Mouse (Mus musculus) adrenal gland, postnatal 36 days (tissue): ENCODE measurements around the gene Cdpf1. TPM values are rescaled to one million over a fixed set of nuclear protein-coding genes. Genes with fewer than 3 reads are reported as not detected.

Source experiments
- DNase-seq, 2 experiments: peaks; one replicate each; pipeline ENCODE4 v3.0.0; 2021; ENCODE audit warnings: mixed read lengths in 1 of 2
- long read RNA-seq, 2 experiments: library from polyadenylated mRNA; stranded (forward); transcript quantifications; one replicate each; pipeline ENCODE4 v2.0.0; 2021; ENCODE audit warnings: borderline sequencing depth in 2 of 2
- total RNA-seq, 2 experiments: library from RNA; stranded (reverse); gene quantifications; 2 replicates each; pipeline ENCODE4 v1.2.3; 2021

Gene Cdpf1
- total RNA-seq = 10 to 100 TPM; 15.3 to 27.0 TPM
- long read RNA-seq, experiment 1, transcript Cdpf1-205 (4 exons, 566 nt) = minor isoform, 9 of 24 reads
- long read RNA-seq, experiment 1, transcript Cdpf1-201 (5 exons, 997 nt) = major isoform, 11 of 24 reads
- long read RNA-seq, experiment 1, partial matches to known transcripts = 1 of 24 reads
- long read RNA-seq, experiment 1, other reads (novel, unspliced or antisense) = 2 of 24 reads
- long read RNA-seq, experiment 2, transcript Cdpf1-201 (5 exons, 997 nt) = major isoform, 5 of 13 reads
- long read RNA-seq, experiment 2, partial matches to known transcripts = 1 of 13 reads
- long read RNA-seq, experiment 2, other reads (novel, unspliced or antisense) = 3 of 13 reads

DNA sequence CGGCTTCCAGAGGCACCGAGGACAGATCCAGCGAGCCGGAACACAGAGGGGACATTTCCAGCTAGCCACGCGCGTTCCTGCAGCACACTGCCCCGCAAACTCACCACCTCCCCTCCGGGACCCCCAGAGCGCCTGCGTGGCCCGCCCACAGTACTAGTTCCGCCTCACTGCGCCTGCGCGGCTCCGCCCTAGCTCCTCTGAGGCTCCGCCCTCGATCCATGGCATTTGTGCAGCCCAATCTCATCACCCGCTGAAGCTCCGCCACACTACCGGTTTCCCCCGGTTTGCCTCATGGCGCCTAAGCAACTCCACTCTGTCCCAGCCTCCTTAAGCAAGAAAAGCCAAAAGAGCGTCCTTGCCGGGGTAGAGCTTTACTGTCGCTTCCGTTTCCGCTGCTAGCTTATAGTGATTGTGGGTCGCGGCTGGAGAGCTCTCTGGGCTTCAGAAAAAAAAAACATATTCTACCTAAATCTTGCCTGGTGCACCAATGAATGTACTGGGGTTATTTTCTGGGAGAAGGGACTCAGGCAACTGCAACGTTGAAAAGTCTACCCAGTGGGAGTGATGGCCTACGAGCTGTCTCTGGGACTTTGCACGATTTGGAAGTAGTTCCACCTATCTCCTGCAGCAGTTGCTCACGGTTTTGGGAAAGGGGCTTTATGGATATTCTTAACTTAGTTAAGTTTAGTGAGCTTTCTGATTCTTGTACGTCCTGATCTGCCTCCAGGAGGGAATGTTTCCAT is at the start of gene Cdpf1:
Cdpf1 (minus strand) TSS at position 163 of the 743 bp plus-strand sequence.
- peak; percentile 99 to 100 for DNase-seq

DNA sequence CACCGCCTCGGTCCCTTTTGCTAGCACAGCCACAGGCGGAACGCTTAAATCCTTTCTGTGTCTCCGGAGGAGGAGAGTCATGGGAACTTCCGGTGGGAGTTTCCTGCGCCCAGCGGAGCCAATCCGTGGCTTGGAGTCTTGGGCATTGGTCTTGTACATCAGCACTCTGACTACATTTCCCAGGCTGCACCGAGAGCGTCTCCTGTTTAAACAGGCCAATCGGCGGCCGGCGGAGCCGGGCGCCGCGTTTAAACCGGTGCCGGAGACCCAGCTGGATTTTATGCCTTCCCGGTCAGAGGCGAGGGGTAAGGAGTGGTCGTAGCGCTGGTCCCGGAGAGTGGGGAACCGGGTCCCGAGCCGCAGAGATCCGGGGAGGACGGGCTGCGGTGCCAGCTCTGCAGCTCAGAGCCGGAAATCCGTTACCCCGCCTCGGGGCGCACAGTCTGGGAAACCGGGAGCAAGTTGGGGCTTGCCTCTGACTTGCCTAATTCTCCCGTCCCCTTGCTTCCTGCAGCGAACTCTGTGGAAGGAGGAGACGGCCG is 48.1 kb upstream of the Cdpf1 start, which contains the start of gene Gtse1:
Gtse1 (plus strand) TSS at position 256 of the 542 bp plus-strand sequence.
- peak; percentile 94 to 95 for DNase-seq

DNA sequence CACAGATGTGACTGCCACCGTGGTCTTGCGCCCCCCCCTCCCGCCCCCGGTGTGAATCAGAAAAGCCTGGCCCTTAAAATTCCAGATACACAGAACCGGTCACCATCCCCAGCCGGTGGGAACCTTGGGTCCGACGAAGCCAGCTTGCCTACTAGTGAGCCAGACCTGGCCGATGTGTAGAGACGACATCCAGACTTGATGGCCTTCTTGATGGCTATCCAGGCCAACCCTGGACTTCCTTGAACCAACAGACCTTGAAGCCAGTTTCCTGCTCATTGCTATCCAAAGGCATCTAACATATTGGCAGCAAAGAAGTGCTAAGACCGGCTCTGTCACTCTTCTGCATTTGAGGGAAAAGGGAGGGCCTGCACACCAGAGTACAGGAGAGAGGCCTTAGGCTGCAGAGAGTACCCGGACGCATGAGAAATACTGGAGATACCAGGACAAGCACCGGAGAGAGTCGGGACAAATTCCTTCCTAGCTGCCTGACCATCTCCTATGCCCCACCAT is 47.5 kb upstream of the Cdpf1 start:
- DNase-seq = peak in 1 of 2 experiments; percentile 12

DNA sequence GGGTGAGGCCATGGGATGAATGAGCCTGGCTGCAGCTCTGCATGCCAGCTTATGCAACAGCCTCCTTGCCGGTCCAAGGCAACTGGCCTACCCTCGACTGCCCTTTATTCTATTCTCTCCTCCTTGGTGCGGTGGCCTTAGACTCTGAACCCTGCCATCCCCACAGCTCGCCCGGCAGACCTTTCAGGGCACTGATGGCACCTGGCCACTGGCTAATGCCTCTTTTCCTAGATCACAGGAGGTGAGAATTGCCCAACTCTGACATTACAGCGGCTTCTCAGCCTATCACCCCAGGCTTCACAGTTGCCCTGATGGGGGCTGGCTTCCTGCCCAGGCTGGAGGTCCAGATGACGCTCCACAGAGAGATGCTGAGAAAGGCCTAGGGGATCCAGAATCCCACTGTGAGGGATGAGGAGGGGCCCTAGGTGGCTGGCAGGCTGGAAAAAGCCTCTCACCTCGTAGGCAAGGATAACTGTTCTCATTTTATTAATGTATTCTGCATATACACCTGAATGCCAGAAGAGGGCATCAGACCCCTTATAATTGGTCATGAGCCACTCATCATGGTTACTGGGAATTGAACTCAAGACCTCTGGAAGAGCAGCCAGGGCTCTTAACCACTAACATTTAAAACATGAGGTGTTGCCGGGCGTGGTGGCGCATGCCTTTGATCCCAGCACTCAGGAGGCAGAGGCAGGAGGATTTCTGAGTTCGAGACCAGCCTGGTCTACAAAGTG is 40.3 kb upstream of the Cdpf1 start:
- DNase-seq = no peak

DNA sequence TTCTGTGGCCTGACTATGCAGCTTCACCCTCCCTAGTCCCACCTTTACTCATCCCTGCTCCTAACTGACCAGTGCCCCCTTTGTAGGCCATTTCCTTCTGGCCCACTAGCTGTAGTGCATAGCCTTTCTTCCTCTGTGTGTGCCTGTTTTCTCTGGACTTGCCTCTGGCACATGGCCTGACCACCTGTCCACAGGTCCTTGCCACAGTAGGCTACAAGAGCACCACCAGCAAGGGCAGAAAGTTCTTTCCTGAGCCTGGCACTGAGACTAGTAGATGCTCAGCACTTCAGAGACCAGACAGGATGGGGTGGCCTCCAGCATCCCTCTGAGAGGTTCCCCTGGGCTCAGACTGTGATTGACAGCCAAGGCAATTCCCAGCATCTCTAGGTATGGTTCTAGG is 33.6 kb upstream of the Cdpf1 start:
- DNase-seq = no peak

DNA sequence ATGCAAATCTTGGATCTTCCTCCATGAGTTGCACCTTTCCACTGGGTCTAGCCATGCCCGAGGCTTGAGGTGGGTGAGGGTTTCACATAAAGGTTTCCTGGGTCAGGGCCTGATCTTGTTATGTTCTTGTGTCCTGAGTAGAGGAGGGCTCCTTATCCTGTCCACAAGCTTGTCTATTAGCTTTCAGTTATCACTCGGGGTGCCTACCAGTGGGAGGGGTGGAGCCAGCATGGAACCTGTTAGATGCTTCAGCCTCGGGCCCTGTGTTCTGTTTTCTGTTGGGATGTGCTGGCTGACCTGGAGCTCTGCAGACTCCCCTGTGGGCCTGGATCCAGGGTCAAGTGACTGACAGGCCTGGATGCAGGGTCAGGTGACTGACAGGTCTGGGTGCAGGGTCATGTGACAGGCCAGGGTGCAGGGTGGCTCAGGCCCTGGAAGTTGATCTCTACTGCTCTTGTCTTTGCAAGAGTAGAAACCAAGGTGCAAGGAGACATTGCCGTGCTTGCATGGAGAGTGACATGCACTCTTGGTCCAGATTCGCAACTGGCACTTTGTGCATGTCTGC is 30.4 kb upstream of the Cdpf1 start:
- DNase-seq = no peak

DNA sequence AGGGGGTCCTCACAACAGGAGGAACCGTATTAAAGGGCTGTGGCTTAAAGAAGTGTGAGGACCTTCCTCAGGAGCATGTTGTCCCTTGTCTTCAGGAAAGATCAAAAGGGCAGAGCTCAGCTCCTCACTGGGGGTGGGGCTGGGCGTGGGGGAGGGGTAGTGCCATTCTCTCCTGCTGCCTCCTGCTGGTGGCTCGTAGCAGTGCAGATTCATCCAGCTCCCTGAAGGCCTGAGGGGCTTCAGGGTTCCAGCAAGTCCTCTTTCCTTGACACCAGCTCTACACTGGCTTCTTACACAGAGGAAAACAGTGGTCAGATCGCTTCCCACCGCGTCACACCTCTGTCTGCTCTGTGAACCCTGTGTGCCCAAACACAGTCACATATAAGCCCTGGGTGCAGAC is 29.5 kb upstream of the Cdpf1 start:
- peak in 1 of 2 experiments; percentile 22 for DNase-seq

DNA sequence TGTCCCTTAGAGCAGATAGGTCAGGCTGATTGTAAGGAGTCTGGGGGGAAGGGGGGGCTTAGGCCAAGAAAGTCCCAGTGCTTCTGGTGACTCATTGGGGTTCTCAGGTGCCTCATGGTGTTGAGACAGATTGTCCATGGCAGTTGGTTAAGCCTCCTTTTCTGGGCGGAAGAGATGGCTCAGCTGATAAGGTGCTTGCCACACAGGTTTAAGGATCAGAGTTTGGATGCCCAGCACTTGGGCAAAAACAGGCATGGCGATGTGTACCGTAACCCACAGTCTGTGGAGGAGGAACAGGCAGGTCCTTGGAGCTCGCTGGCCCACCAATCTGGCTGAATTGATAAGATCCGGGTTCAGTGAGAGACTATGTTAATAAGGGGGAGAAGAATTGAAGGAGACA is 25.4 kb upstream of the Cdpf1 start:
- DNase-seq = no peak

DNA sequence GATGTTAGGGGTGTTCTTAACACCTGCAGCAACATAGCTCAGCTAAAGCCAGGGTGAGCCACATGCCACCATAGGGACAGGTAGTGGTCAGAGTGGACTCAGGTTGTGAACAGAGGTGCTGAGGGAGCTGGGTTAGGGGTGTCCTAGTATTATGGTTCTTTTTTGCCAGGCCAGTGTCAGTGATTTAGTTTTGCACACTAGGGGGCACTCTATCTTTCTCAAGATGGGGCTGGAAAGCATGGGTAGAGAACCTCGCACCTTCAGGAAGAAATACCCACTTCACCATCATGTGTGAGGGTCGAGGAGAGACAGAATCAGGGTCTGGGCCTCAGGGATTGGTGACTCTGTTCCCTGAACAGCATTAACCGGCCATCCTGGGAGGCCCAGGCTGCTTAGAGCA is 23.8 kb upstream of the Cdpf1 start:
- DNase-seq = no peak

DNA sequence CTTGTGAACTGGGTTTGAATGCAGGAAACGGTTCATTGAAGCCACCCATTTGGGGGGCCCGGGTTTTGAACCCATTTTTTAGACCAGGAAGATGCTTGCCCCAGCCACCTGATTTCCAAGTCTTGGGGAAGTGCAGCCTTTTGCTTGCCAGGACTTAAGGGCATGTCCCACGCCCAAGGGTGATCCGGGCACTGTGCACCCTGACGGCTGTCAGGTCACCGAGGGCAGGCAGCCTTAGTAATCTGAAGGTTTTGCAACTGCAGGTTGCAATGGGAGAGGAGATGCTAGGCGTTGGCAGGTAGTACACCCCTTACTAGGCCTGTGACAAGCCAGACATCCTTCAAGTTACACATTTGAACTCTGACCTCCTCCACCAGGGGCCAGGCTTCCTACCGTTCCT is 21.1 kb upstream of the Cdpf1 start:
- no peak for DNase-seq

DNA sequence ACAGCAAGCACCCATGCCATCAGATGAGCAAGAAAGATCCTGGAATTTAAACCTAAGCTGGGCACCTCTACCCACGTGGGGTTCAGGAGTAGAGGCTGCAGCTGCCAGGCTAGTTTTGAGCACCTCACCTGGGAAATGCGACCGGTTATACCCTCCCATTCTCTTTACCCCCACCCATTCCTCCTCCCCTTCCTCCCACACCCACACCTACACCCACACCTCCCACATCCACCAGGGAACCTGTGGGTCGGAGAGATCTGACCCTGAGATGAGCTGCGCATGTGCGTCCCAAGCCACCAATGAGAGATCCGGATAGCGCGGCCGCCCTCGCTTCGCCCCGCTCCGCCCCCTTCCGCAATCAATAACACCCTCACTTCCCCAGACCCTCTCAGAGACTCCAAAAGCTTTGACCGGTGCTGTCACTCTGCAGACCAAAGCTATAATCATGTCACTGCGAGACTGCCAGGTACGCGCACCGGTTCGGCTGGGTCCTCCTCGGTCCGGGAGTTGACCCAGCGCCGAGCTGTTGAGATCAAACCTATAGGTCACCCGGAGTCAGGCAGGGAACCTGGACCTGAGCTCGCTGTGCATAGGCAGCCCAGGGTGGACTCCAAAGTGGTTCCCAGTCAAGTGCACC is 20.6 kb upstream of the Cdpf1 start, which contains the start of gene Ttc38:
Ttc38 (plus strand) TSS at position 353 of the 637 bp plus-strand sequence.
- DNase-seq = peak; percentile 90 to 92

DNA sequence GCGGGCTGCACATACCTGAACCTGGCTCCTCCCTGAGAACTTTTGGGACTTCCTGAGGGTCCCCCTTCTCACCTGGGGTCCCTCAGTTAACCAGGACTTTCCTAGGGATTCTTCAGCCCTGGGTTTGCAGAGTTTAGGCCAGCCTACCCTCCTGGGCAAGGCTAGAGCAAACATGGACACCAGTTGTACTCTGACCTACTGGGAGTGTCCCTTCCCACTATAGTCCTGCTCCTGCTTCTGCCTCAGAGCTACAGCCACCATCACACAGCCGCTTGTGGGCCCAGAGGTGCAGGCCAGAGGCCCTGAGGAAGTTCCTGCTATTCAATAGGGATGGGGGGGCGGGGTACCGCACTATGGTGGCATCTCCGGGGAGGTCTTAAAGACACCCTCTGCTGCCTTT is 18.0 kb upstream of the Cdpf1 start:
- no peak for DNase-seq

DNA sequence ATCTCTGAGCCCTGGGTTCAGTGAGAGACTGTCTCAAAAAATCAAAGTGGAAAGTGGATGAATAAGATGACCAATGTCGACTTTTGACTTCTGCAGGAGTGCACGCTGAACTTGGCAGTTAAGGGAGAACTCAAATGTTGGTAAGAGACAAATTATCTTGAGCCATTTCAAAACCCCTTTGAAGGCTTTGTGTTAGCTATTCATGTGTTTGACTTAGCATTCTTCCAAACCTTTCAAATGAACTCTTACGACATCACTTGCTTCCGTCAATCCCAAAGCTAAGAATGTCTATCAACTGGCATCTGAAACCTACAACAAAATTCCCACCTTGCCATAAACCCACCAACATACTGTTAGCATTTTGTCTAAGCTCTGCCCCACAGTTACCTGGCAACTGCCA is 16.6 kb upstream of the Cdpf1 start:
- DNase-seq = no peak

DNA sequence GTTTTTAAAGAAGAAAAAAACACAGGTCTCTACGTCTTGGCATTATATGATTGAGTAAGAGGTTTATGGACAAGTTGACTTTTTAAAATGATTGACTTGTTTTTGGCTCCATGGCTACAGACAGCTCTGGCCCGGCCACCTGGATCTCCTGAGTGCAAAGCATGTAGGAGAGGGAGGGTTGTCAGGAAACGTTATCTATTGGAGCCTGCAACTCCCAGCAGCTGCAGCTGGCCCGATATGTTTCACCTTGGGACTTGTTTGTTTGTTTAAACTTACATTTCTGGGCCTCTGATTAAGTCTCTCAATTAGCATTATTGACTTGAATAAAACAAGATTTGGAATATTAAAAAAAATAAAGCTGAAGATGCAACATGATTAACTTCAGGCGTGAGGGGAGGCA is 15.2 kb upstream of the Cdpf1 start:
- no peak for DNase-seq

DNA sequence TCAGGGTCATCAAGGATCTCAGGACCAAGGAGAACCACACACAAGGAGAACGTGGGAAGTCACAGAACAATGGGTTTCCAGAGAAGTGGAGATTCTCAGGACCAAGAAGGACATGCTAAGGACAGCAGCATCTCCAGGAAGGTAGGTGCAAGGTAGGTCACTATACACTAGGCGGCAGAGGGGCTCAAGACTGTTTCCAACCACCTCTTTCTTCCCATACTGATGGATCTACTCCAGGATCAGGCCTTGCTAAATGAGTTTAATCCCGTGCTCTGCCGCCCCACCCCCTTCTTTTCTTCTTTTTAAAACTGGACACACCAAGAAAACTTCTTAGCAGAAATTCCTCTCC is 10.5 kb upstream of the Cdpf1 start:
- DNase-seq = no peak

DNA sequence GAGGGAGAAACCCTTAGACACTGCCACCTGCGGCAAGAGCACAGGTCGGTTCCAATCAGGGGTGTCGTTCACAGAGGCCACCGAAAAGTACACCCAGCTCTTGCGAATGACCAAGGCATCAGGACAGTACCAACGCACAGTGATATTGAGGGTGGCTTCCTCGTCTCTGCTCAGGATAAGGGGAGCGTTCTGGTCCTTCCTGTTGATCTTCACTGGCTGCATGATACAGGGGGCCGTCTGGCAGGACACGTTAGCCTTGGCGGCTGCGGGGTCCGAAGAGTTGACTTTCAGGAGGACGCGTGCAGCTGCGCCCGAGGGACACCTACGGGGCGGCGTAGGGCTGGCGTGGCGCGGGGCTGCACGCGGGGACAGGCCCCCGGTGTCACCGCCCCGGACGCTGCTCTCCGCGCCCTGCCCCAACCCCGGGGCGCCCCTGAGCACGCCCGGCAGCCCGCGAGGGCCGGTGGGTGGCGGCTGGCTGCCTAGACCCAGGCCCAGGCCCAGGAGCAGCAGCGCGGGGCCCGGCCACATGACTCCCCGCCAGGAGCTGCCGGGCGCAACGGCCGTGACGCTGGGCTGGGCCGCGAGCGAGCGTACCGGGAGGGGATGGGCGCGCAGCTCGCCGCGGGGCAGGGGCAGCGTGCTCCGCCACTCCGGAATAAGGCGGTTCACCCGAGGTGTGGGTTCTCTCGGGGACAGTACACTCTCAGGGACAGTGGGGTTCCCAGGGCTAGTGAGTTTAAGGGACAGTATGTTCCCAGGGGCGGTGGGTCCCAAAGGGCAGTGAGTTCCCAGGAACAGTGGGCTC is 9.9 kb upstream of the Cdpf1 start, which contains the start of gene Pkdrej:
Pkdrej (minus strand) TSS at position 532 of the 808 bp plus-strand sequence.
- DNase-seq = peak; percentile 61 to 76

DNA sequence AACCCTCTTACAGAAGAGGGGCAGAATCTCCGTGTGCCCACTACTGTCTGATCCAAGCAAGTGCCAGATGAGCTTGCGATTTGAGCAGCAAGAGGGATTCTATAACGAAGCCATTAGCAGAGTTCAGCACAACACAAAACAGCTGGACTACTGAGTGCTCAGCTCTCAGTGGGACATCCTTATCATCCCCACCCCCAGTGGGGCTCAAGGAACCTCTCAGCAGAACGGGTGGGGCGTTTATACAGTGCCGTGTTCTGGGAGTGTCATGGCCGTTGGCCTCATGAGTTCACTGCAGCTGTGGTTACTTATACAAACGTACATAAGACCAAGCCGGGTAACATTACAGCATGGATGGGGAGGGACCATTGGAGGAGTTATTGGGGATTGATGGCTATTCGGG is 1.9 kb upstream of the Cdpf1 start:
- DNase-seq = no peak

DNA sequence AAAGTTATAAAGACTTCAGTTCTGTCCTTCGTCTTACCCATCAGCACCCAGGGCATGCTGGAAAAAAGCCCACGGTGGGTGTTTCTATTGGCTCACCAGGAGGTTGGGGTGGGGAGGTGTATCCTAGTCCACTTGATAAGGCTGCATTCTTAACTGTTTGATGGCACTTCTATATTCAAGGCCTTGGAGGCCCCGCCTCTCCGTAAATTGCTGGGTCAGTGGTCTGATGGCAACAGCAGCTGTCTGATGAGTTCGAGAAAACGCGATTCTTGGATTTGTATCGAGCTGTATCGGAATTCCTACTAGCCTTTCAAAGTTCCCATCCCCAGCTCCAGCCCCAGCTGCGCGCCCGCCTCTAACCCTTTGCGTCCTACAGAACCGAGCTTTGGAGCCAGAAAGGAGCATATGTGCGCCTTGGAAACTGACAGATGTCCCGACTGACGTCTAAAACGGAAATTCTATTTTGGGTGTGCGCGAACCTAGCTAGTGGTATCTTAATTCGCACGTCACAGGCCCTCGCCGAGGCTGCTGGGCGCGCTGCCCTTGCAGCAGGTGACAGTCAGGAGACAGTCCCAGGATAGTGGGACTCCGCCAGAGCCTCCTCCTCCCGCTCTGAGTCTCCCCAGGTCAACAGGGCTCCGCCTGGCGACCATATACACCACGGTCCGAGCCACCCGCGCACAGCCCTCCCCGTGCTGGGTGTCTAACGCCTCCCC is 533 bp downstream of the Cdpf1 start:
- peak; percentile 46 to 57 for DNase-seq

DNA sequence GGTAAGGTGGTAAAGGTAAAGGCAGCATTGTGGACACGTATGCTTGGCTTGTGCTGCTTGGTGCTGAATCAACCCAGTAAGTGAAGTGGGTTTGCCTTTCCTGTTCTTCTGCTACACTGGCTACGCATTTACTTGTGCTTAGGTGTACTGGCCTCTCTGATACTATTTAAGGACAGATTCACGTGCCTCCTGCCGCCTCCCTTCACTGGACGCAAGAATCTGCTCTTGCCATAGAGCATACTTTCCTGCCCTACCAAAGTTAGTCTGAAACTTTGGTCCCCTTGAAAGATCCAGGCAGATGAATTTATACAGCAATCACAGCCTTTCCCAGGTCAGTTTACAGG is 1.1 kb downstream of the Cdpf1 start:
- DNase-seq = no peak

DNA sequence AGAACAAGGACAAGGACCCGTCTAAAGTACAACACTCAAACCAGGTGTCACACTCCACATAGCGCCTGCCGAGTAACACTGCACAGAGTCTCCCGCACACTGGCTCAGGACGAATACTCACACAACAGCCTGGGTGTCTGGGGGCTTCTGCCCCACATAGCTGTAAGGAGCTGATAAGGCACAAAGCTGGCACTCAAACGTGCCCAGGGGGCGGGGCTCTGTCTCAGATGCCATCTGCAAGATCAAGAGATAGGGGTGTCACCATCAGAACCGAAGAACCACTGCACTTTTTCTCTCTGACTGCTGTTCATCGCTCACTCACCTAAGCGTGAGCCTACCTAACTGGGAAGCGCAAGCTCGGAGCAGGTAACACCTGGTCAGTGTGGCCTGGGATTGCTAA is 2.4 kb downstream of the Cdpf1 start:
- no peak for DNase-seq
